Mouse (Mus musculus) erythroblast, embryonic 14.5 days (primary cell): ENCODE data around the gene Mtmr3.

Experiments
- GATA1 ChIP-seq: IDR thresholded peaks from 2 replicates; pipeline ENCODE4 v1.6.1; 2012; ENCODE audit warnings: low read length, inconsistent platforms, mixed read lengths
- TAL1 ChIP-seq: IDR thresholded peaks from 3 replicates; pipeline ENCODE4 v1.6.1; 2012; ENCODE audit warnings: low read length, inconsistent platforms, mixed read lengths

- TF ChIP-seq GATA1 = no peak
- no peak for TF ChIP-seq TAL1
Observed at GRCm38 (mm10) chr11:4469091-4469490, 125.6 kb downstream of the Mtmr3 start.
